Mouse (Mus musculus) MEL (cell line): Measurements from ENCODE around the gene Ccdc97. TPM values are rescaled to one million over a fixed set of nuclear protein-coding genes. Genes with fewer than 3 reads are reported as not detected.

Experiments used
- DNase-seq: peaks from one replicate; pipeline ENCODE4 v3.0.0; 2011; ENCODE audit warnings: low read depth, low spot score
- H3K27ac ChIP-seq: 2 replicates; pipeline ENCODE4 v1.5.1; 2012; ENCODE audit warnings: low read depth, mild to moderate bottlenecking, control low read depth, low read length, moderate library complexity; ENCODE audit not compliant: control insufficient read depth
- H3K27me3 ChIP-seq, 2 experiments: fragments of 150-350 bp in 1 of 2; sonication (generic) in 1 of 2; 2 replicates each; pipeline ENCODE4 v1.6.1; 2012; ENCODE audit warnings: low read length in 2 of 2, mild to moderate bottlenecking in 2 of 2, improper control_type of control experiment in 1 of 2, moderate library complexity in 1 of 2; ENCODE audit not compliant: insufficient read depth in 2 of 2, control insufficient read depth in 1 of 2
- H3K36me3 ChIP-seq, 2 experiments: 2 replicates each; pipeline ENCODE4 v1.6.1; 2012 to 2014; ENCODE audit warnings: low read length in 2 of 2, improper control_type of control experiment in 1 of 2, inconsistent platforms in 1 of 2, mild to moderate bottlenecking in 1 of 2; ENCODE audit not compliant: insufficient read depth in 2 of 2, control insufficient read depth in 1 of 2
- H3K4me1 ChIP-seq, 2 experiments: fragments of 150-350 bp in 1 of 2; sonication (generic) in 1 of 2; 2 replicates each; pipeline ENCODE4 v1.6.1; 2012; ENCODE audit warnings: low read length in 2 of 2, improper control_type of control experiment in 1 of 2, mild to moderate bottlenecking in 1 of 2; ENCODE audit not compliant: insufficient read depth in 2 of 2, control insufficient read depth in 1 of 2
- H3K4me3 ChIP-seq, 2 experiments: fragments of 150-350 bp in 1 of 2; sonication (generic) in 1 of 2; 2 replicates each; pipeline ENCODE4 v1.5.1; 2012; ENCODE audit warnings: low read depth in 2 of 2, low read length in 2 of 2, mild to moderate bottlenecking in 2 of 2, moderate library complexity in 2 of 2, control low read depth in 1 of 2, improper control_type of control experiment in 1 of 2; ENCODE audit not compliant: control insufficient read depth in 1 of 2, insufficient read depth in 1 of 2
- H3K79me2 ChIP-seq: 2 replicates; pipeline ENCODE4 v1.6.1; 2012; ENCODE audit warnings: mild to moderate bottlenecking, low read length, moderate library complexity; ENCODE audit not compliant: control insufficient read depth, poor library complexity, insufficient read depth
- H3K9ac ChIP-seq: 2 replicates; pipeline ENCODE4 v1.6.1; 2012; ENCODE audit warnings: low read depth, mild to moderate bottlenecking, control low read depth, low read length, moderate library complexity; ENCODE audit not compliant: control insufficient read depth, poor library complexity, severe bottlenecking
- H3K9me3 ChIP-seq: fragments of 150-350 bp; sonication (generic); replicated peaks from 2 replicates; pipeline ENCODE4 v1.6.1; 2012; ENCODE audit warnings: mild to moderate bottlenecking, low read length, improper control_type of control experiment, moderate library complexity; ENCODE audit not compliant: insufficient read depth
- BHLHE40 ChIP-seq: IDR thresholded peaks from 2 replicates; pipeline ENCODE4 v1.6.1; 2012; ENCODE audit warnings: low read depth, mild to moderate bottlenecking, inconsistent platforms, low read length, improper control_type of control experiment, borderline replicate concordance
- CHD1 ChIP-seq: IDR thresholded peaks from 2 replicates; pipeline ENCODE4 v1.6.1; 2012; ENCODE audit warnings: low read depth, mild to moderate bottlenecking, inconsistent platforms, low read length, improper control_type of control experiment
- CTCF ChIP-seq, 3 experiments: IDR thresholded peaks in 2 of 3; conservative IDR thresholded peaks in 1 of 3; 2 replicates each; pipeline ENCODE4 v1.5.1; 2011 to 2012; ENCODE audit warnings: low read length in 3 of 3, low read depth in 2 of 3, mild to moderate bottlenecking in 2 of 3, improper control_type of control experiment in 1 of 3, inconsistent platforms in 1 of 3, mixed read lengths in 1 of 3, moderate library complexity in 1 of 3; ENCODE audit not compliant: control insufficient read depth in 1 of 3, insufficient read depth in 1 of 3, poor library complexity in 1 of 3, severe bottlenecking in 1 of 3
- E2F4 ChIP-seq: IDR thresholded peaks from 2 replicates; pipeline ENCODE4 v1.6.1; 2011; ENCODE audit warnings: low read depth, low read length, improper control_type of control experiment, borderline replicate concordance
- ELF1 ChIP-seq: IDR thresholded peaks from 2 replicates; pipeline ENCODE4 v1.6.1; 2014; ENCODE audit warnings: low read depth, mild to moderate bottlenecking, inconsistent platforms, low read length, improper control_type of control experiment, moderate library complexity
- EP300 ChIP-seq, 2 experiments: IDR thresholded peaks; 2 replicates each; pipeline ENCODE4 v1.6.1; 2011; ENCODE audit warnings: improper control_type of control experiment in 2 of 2, low read length in 2 of 2, low read depth in 1 of 2, mild to moderate bottlenecking in 1 of 2
- JUND ChIP-seq: IDR thresholded peaks from 2 replicates; pipeline ENCODE4 v1.6.1; 2011; ENCODE audit warnings: low read depth, mild to moderate bottlenecking, improper control_type of control experiment, low read length
- KAT2A ChIP-seq: conservative IDR thresholded peaks from 2 replicates; pipeline ENCODE4 v1.6.1; 2012; ENCODE audit warnings: low read depth, low read length, improper control_type of control experiment, inconsistent platforms
- MEF2A ChIP-seq: IDR thresholded peaks from 2 replicates; pipeline ENCODE4 v1.6.1; 2014; ENCODE audit warnings: low read depth, mild to moderate bottlenecking, inconsistent platforms, low read length, improper control_type of control experiment; ENCODE audit not compliant: poor library complexity, insufficient replicate concordance, severe bottlenecking; ENCODE audit errors: extremely low read depth
- MXI1 ChIP-seq: IDR thresholded peaks from 2 replicates; pipeline ENCODE4 v1.6.1; 2011; ENCODE audit warnings: mild to moderate bottlenecking, low read depth, low read length, improper control_type of control experiment
- MYC ChIP-seq: IDR thresholded peaks from 2 replicates; pipeline ENCODE4 v1.6.1; 2011; ENCODE audit warnings: low read depth, mild to moderate bottlenecking, low read length, improper control_type of control experiment, moderate library complexity
- NRF1 ChIP-seq: IDR thresholded peaks from 2 replicates; pipeline ENCODE4 v1.6.1; 2014; ENCODE audit warnings: low read depth, mild to moderate bottlenecking, inconsistent platforms, low read length, improper control_type of control experiment, moderate library complexity; ENCODE audit not compliant: poor library complexity, insufficient read depth, severe bottlenecking
- POLR2A ChIP-seq, 2 experiments: IDR thresholded peaks; 2 replicates each; pipeline ENCODE4 v1.6.1; 2011 to 2012; ENCODE audit warnings: low read length in 2 of 2, mild to moderate bottlenecking in 2 of 2, control low read depth in 1 of 2, improper control_type of control experiment in 1 of 2, low read depth in 1 of 2, moderate library complexity in 1 of 2; ENCODE audit not compliant: control insufficient read depth in 1 of 2, insufficient read depth in 1 of 2, poor library complexity in 1 of 2
- POLR2AphosphoS2 ChIP-seq: IDR thresholded peaks from 2 replicates; pipeline ENCODE4 v1.6.1; 2011; ENCODE audit warnings: low read length, improper control_type of control experiment
- POLR2AphosphoS5 ChIP-seq: IDR thresholded peaks from 2 replicates; pipeline ENCODE4 v1.6.1; 2012; ENCODE audit warnings: low read depth, borderline replicate concordance, mild to moderate bottlenecking, inconsistent platforms, low read length, moderate library complexity, mixed read lengths
- RAD21 ChIP-seq: IDR thresholded peaks from 2 replicates; pipeline ENCODE4 v1.6.1; 2011; ENCODE audit warnings: mild to moderate bottlenecking, low read depth, low read length, improper control_type of control experiment
- RCOR1 ChIP-seq: IDR thresholded peaks from 2 replicates; pipeline ENCODE4 v1.6.1; 2012; ENCODE audit warnings: low read depth, mild to moderate bottlenecking, inconsistent platforms, low read length, improper control_type of control experiment
- SIN3A ChIP-seq: IDR thresholded peaks from 2 replicates; pipeline ENCODE4 v1.6.1; 2012; ENCODE audit warnings: low read length, improper control_type of control experiment, inconsistent platforms
- SMC3 ChIP-seq: IDR thresholded peaks from 2 replicates; pipeline ENCODE4 v1.6.1; 2011; ENCODE audit warnings: low read depth, low read length, improper control_type of control experiment
- TAL1 ChIP-seq: IDR thresholded peaks from 2 replicates; pipeline ENCODE4 v1.6.1; 2012; ENCODE audit warnings: mild to moderate bottlenecking, inconsistent platforms, low read length, moderate library complexity, mixed read lengths
- TBP ChIP-seq: IDR thresholded peaks from 2 replicates; pipeline ENCODE4 v1.8.0; 2011; ENCODE audit warnings: low read depth, low read length, improper control_type of control experiment
- TCF12 ChIP-seq: IDR thresholded peaks from 2 replicates; pipeline ENCODE4 v1.6.1; 2014; ENCODE audit warnings: low read depth, mild to moderate bottlenecking, inconsistent platforms, low read length, improper control_type of control experiment, moderate library complexity
- UBTF ChIP-seq: IDR thresholded peaks from 2 replicates; pipeline ENCODE4 v1.6.1; 2012; ENCODE audit warnings: low read depth, mild to moderate bottlenecking, inconsistent platforms, low read length, improper control_type of control experiment, moderate library complexity, borderline replicate concordance; ENCODE audit not compliant: insufficient read depth
- USF1 ChIP-seq: IDR thresholded peaks from 2 replicates; pipeline ENCODE4 v1.6.1; 2014; ENCODE audit warnings: low read depth, mild to moderate bottlenecking, inconsistent platforms, low read length, improper control_type of control experiment, moderate library complexity
- ZC3H11A ChIP-seq: IDR thresholded peaks from 2 replicates; pipeline ENCODE4 v1.6.1; 2012; ENCODE audit warnings: low read depth, mild to moderate bottlenecking, inconsistent platforms, low read length, improper control_type of control experiment
- ZKSCAN1 ChIP-seq: IDR thresholded peaks from 2 replicates; pipeline ENCODE4 v1.6.1; 2012; ENCODE audit warnings: low read depth, mild to moderate bottlenecking, inconsistent platforms, low read length, improper control_type of control experiment, moderate library complexity
- ZMIZ1 ChIP-seq: IDR thresholded peaks from 2 replicates; pipeline ENCODE4 v1.6.1; 2012; ENCODE audit warnings: low read depth, mild to moderate bottlenecking, inconsistent platforms, low read length, improper control_type of control experiment, moderate library complexity
- ZNF384 ChIP-seq: IDR thresholded peaks from 2 replicates; pipeline ENCODE4 v1.6.1; 2012; ENCODE audit warnings: low read depth, mild to moderate bottlenecking, inconsistent platforms, low read length, improper control_type of control experiment
- polyA plus RNA-seq, 2 experiments: library from polyadenylated mRNA; stranded (reverse) in 1 of 2; unstranded in 1 of 2; fragments of >175 nt in 1 of 2; fragments of >200 nt in 1 of 2; gene quantifications; 2 replicates each; pipeline versions ENCODE4 v1.2.1 to v1.2.4; 2012; ENCODE audit warnings: low replicate concordance in 2 of 2, low read depth in 1 of 2; ENCODE audit not compliant: insufficient read length in 2 of 2, insufficient read depth in 1 of 2, missing spikeins in 1 of 2
- total RNA-seq: library from RNA; depleted of rRNA; stranded (reverse); fragments of 300-350 nt; gene quantifications from 2 replicates; pipeline ENCODE4 v1.2.3, GENCODE M21; 2012

The Ccdc97 gene
- total and polyA plus RNA-seq, 3 experiments = 8.4 to 39.7 TPM; not detected in 1

GRCm38 (mm10) chr7:25736920-25737319 lies 18.0 kb upstream of the Ccdc97 start:
- H3K4me1 ChIP-seq = peaks cover 27 to 39% of the 10 kb centered on the region in 2 experiments
- H3K27me3 ChIP-seq = no peaks in the 10 kb centered on the region
- H3K4me3 ChIP-seq = no peak overlapping the region
- H3K79me2 ChIP-seq = peaks cover 4% of the 10 kb centered on the region; the same call in 1 of the 2 replicates
- no peak overlapping the region for H3K27ac ChIP-seq
- no peaks in the 10 kb centered on the region for H3K9me3 ChIP-seq
- H3K36me3 ChIP-seq = peaks cover 55 to 58% of the 10 kb centered on the region in 2 experiments
- no peak overlapping the region for H3K9ac ChIP-seq
- TF ChIP-seq ZNF384 = 0 out of 2 replicates have a peak, but pooled peaks have one; percentile 19
- TF ChIP-seq KAT2A = no peak
- TF ChIP-seq CTCF (IDR thresholded peaks at IDR 0.05 in 2 of 3, conservative IDR thresholded peaks at IDR 0.05 in 1 of 3; ENCODE audit: control insufficient read depth in 1 of 3, insufficient read depth in 1 of 3, low read depth in 2 of 3, low read length in 3 of 3, poor library complexity in 1 of 3, severe bottlenecking in 1 of 3) = peak; percentile 28 to 50 (median 40); a peak in 5 of 6 replicates
- TF ChIP-seq CHD1 = no peak
- TF ChIP-seq BHLHE40 = no peak
- TF ChIP-seq SMC3 = peak; percentile 38
- TF ChIP-seq ELF1 = no peak
- DNase-seq = peak; percentile 71

- DNase-seq = peak; percentile 67
- Histone ChIP-seq H3K27me3 (no peaks in the 10 kb centered on the region), H3K4me1 (peaks cover 27 to 39% of the 10 kb centered on the region in 2 experiments), H3K27ac (peak overlapping the region; percentile 71), H3K9me3 (no peaks in the 10 kb centered on the region), H3K36me3 (peaks cover 51 to 54% of the 10 kb centered on the region in 2 experiments), H3K4me3 (0 out of 4 replicates have a peak overlapping the region, but pooled peaks of 1 of the 2 experiments have one; percentile 16), H3K79me2 (peaks cover 4% of the 10 kb centered on the region; the same call in 1 of the 2 replicates), H3K9ac (peak overlapping the region; percentile 19; the same call in 1 of the 2 replicates)
- TF ChIP-seq EP300 (IDR thresholded peaks at IDR 0.05; ENCODE audit: low read depth in 1 of 2, low read length in 2 of 2) = peak; percentile 91 to 92
- no peak for TF ChIP-seq CTCF (IDR thresholded peaks at IDR 0.05 in 2 of 3, conservative IDR thresholded peaks at IDR 0.05 in 1 of 3; ENCODE audit: control insufficient read depth in 1 of 3, insufficient read depth in 1 of 3, low read depth in 2 of 3, low read length in 3 of 3, poor library complexity in 1 of 3, severe bottlenecking in 1 of 3)
- no peak; the same call in 1 of the 2 replicates for TF ChIP-seq POLR2AphosphoS2
- TF ChIP-seq MXI1 = peak; percentile 58
- TF ChIP-seq POLR2AphosphoS5 = no peak
- peak; percentile 25; the same call in 1 of the 2 replicates for TF ChIP-seq TAL1
- TF ChIP-seq ZC3H11A = peak; percentile 28
- TF ChIP-seq JUND = 0 out of 2 replicates have a peak, but pooled peaks have one; percentile 26
- peak; percentile 45; the same call in 1 of the 2 replicates for TF ChIP-seq ZKSCAN1
- TF ChIP-seq E2F4 = no peak; the same call in 1 of the 2 replicates
- TF ChIP-seq BHLHE40 = peak; percentile 87
- TF ChIP-seq TCF12 = peak; percentile 91
- peak; percentile 53; the same call in 1 of the 2 replicates for TF ChIP-seq MYC
- no peak for TF ChIP-seq ELF1
- no peak for TF ChIP-seq MEF2A
- TF ChIP-seq UBTF = no peak
- no peak for TF ChIP-seq TBP
- no peak for TF ChIP-seq ZMIZ1
- TF ChIP-seq RCOR1 = peak; percentile 91
- TF ChIP-seq POLR2A (IDR thresholded peaks at IDR 0.05; ENCODE audit: control insufficient read depth in 1 of 2, insufficient read depth in 1 of 2, low read depth in 1 of 2, low read length in 2 of 2, poor library complexity in 1 of 2) = peak in 1 of 2 experiments; percentile 26; a peak in 1 of 4 replicates
- TF ChIP-seq NRF1 = peak; percentile 19; the same call in 1 of the 2 replicates
- no peak for TF ChIP-seq USF1
- peak; percentile 82; the same call in 1 of the 2 replicates for TF ChIP-seq CHD1
- TF ChIP-seq SIN3A = peak; percentile 80
- no peak for TF ChIP-seq RAD21
Observed at GRCm38 (mm10) chr7:25734991-25735390, 16.1 kb upstream of the Ccdc97 start.
